Mouse (Mus musculus) left cerebral cortex, postnatal 4 days (tissue): ENCODE measurements at regions not wholly inside any gene's neighbourhood (a gene's known extent, or its start where the extent isn't known, plus 50 kb on each side); places are given as distances from the start of the nearest gene placed in this dataset.

ENCODE experiments used
- DNase-seq: peaks from one replicate; pipeline ENCODE4 v3.0.0-alpha.2; 2022
- intact Hi-C: fragments of 180-260 bp; cut with DNase I; formaldehyde crosslinking; loops from one replicate; pipeline ENCODE4 v1.15.1; 2025

DNA sequence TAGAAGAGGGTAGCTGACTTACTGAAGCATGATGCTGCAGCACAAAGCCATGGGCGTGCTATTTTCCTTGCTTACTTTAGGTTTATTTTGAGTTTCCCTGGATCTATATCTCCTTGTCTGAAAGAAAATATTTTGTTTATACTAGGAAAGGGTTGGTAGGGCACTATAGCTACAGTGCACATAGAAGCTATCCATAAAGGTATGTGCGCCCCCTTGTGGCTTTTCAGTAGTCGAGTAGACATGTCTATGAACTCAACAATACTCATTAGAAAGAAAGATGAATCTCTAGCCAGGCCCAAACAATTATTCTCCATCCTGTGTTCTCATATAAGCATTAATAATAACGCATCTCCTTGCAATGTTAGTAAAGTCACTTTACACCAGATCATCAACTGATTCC lies 114.3 kb downstream of the Rab38 start:
- intact Hi-C loops = loop anchor here (5.0 to 10.0 kb wide), 2 partner anchors 957 to 1430 kb away; no protein-coding TSS in a partner anchor
- DNase-seq = peak; percentile 81

DNA sequence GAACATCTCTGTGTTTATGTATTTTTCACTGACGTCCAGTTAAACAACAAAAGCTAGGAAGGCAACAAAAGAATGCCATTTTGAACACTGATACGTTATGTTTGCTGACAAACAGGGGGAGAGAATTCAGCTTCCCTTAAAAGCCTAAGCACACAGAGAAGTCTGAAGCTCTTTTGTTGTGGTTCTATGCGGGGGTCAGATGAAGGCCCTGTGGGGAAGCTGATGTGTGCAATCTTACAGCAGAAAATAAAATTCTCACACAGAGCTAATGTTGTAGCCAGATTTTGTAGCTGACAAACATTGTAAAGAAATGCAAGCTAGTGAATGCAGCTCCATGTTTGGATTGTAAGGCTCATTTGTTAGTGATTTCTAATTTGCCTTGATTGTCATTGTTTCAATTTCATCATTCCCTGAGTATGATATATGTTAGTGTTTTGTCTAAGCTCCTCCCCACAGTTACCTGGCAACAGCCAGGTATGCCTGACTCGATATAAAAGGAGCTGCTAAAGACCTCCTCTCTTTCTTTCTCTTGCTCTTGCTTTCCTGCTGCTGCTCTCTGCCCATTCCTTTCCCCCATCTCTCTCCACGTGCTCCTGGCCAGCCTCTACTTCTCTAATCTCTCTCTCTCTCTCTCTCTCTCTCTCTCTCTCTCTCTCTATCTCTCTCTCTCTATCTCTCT lies 115.0 kb downstream of the Rab38 start:
- intact Hi-C loops = loop anchor here (5.0 to 10.0 kb wide), 2 partner anchors 958 to 1430 kb away; no protein-coding TSS in a partner anchor
- no peak for DNase-seq

DNA sequence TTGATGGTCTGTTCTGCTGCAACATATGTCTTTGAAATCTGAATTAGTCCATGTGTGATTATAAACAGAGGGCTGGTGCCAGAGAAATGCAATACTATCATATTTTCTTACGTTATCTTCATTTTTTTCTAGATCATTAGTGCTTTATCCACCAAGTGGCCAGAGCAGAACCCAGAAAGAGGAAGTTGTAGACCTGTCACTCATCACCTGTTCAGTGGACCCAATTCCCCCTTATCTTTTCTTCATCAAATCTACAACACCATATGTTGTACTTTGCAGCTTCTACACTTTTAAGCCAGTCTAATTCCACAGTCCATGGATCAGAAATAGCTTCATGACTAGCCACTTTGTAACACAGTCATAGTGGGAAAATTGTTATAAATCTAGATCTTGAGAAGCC lies 145.0 kb downstream of the Rab38 start:
- intact Hi-C loops = no loop called here
- no peak for DNase-seq

- intact Hi-C loops = no loop called here
- DNase-seq = no peak
These were observed 170.7 kb downstream of the Rab38 start for GRCm38 (mm10) chr7:88600781-88601180.
